Mouse (Mus musculus) forebrain, postnatal 0 days (tissue): Measurements from ENCODE around the gene Sbp. TPM values are rescaled to one million over a fixed set of nuclear protein-coding genes. Genes with fewer than 3 reads are reported as not detected.
A peak's percentile ranks its signal among the peaks of the same experiment; 100 is the strongest.
"Not testable (repeated sequence)": the region's sequence is repeated elsewhere in the genome, so short reads cannot be mapped to it uniquely, and the experiment has no call there.

Experiments used
- ATAC-seq: fragments of 200-750 bp; cut with Nextera tagmentation; 2 replicates; pipeline ENCODE4 v1.8.0; 2017; ENCODE audit warnings: mild to moderate bottlenecking, moderate library complexity
- DNase-seq: peaks from one replicate; pipeline ENCODE4 v3.0.0-alpha.2; 2015
- H3K27ac ChIP-seq: fragments of 300-500 bp; sonication (generic); 2 replicates; pipeline ENCODE4 v1.5.1; 2014; ENCODE audit warnings: low read depth, mild to moderate bottlenecking, antibody characterized with exemption, low read length, moderate library complexity, mixed read lengths
- H3K27me3 ChIP-seq: fragments of 300-500 bp; sonication (generic); 2 replicates; pipeline ENCODE4 v1.6.1; 2014; ENCODE audit warnings: mild to moderate bottlenecking, low read length, mixed read lengths; ENCODE audit not compliant: insufficient read depth
- H3K36me3 ChIP-seq: fragments of 300-500 bp; sonication (generic); 2 replicates; pipeline ENCODE4 v1.6.1; 2014; ENCODE audit warnings: mild to moderate bottlenecking, moderate library complexity; ENCODE audit not compliant: insufficient read depth
- H3K4me1 ChIP-seq: fragments of 300-500 bp; sonication (generic); 2 replicates; pipeline ENCODE4 v1.6.1; 2014; ENCODE audit warnings: antibody characterized with exemption; ENCODE audit not compliant: insufficient read depth
- H3K4me2 ChIP-seq: fragments of 300-500 bp; sonication (generic); 2 replicates; pipeline ENCODE4 v1.6.1; 2014; ENCODE audit warnings: low read depth, mild to moderate bottlenecking, moderate library complexity
- H3K4me3 ChIP-seq: fragments of 300-500 bp; sonication (generic); 2 replicates; pipeline ENCODE4 v1.5.1; 2014; ENCODE audit warnings: low read depth, low read length, mixed read lengths
- H3K9ac ChIP-seq: fragments of 300-500 bp; sonication (generic); 2 replicates; pipeline ENCODE4 v1.6.1; 2014; ENCODE audit warnings: mild to moderate bottlenecking
- H3K9me3 ChIP-seq: fragments of 300-500 bp; sonication (generic); 2 replicates; pipeline ENCODE4 v1.6.1; 2016; ENCODE audit warnings: low read length
- CTCF ChIP-seq: sonication (generic); IDR thresholded peaks from 2 replicates; pipeline ENCODE4 v1.5.1; 2016; ENCODE audit warnings: antibody characterized with exemption, control low read depth, low read depth
- WGBS: fragments of 180-500 bp; shearing (Covaris S2); extraction: QIAGEN DNeasy Blood & Tissue Kit; methylation state at CpG from one replicate; pipeline ENCODE4 v1.1.7; 2014; 5-methylcytosine and 5-hydroxymethylcytosine counted together
- polyA plus RNA-seq: library from polyadenylated mRNA; unstranded; fragments of >200 nt; fragmentation: Nextera tagmentation; extraction: Ambion mirVana; gene quantifications from 2 replicates; pipeline ENCODE4 v1.2.1, GENCODE M21; 2015
- total RNA-seq: library from RNA; depleted of rRNA; stranded (reverse); fragments of >200 nt; gene quantifications from 2 replicates; pipeline ENCODE4 v1.2.3, GENCODE M21; 2014; rRNA removed

Gene Sbp
- total RNA-seq (not detected in 2 replicates), polyA plus RNA-seq (not detected in 2 replicates)

- Histone ChIP-seq H3K27ac (no peak within 1 kb of the TSS), H3K36me3 (no peaks in the 10 kb centered on the region), H3K4me2 (no peak within 1 kb of the TSS), H3K9ac (no peak within 1 kb of the TSS), H3K27me3 (no peaks in the 10 kb centered on the region), H3K9me3 (no peaks in the 10 kb centered on the region), H3K4me3 (no peak within 1 kb of the TSS), H3K4me1 (no peaks in the 10 kb centered on the region)
- no peak for TF ChIP-seq CTCF
- no peak for ATAC-seq
- DNase-seq = no peak
These were observed at the start of gene Sbp for GRCm38 (mm10) chr17:23941372-23941771. Gene Sbp (plus strand): TSS chr17:23941672.

- not testable (repeated sequence) for H3K4me2 ChIP-seq, H3K27me3 ChIP-seq, H3K27ac ChIP-seq, H3K36me3 ChIP-seq, H3K9ac ChIP-seq, H3K4me1 ChIP-seq, DNase-seq, ATAC-seq, H3K9me3 ChIP-seq, H3K4me3 ChIP-seq
- WGBS = 87% methylated on average over 4 of the region's 4 CpGs
These were observed 24.3 kb upstream of the Sbp start, which contains the start of gene Dcpp3 for GRCm38 (mm10) chr17:23917158-23917557. Gene Dcpp3 (plus strand): TSS chr17:23917458.

- peak overlapping the region; percentile 78 for H3K4me2 ChIP-seq
- no peaks in the 10 kb centered on the region for H3K27me3 ChIP-seq
- 2% methylated on average over 29 of the region's 29 CpGs for WGBS
- no peaks in the 10 kb centered on the region for H3K36me3 ChIP-seq
- peak; percentile 55 for TF ChIP-seq CTCF
- peak overlapping the region; percentile 51 for H3K4me3 ChIP-seq
- ATAC-seq = peak; percentile 97
- H3K9ac ChIP-seq = peak overlapping the region; percentile 58
- DNase-seq = peak; percentile 92
- H3K27ac ChIP-seq = peak overlapping the region; percentile 83
- H3K9me3 ChIP-seq = no peaks in the 10 kb centered on the region
- H3K4me1 ChIP-seq = peaks cover 7% of the 10 kb centered on the region; the same call in 1 of the 2 replicates
These were observed 16.9 kb upstream of the Sbp start for GRCm38 (mm10) chr17:23924531-23925007.

- no peaks in the 10 kb centered on the region for H3K9me3 ChIP-seq
- peak; percentile 19; the same call in 1 of the 2 replicates for TF ChIP-seq CTCF
- H3K27ac ChIP-seq = peak overlapping the region; percentile 83
- no peaks in the 10 kb centered on the region for H3K36me3 ChIP-seq
- H3K4me3 ChIP-seq = peak overlapping the region; percentile 51
- H3K4me2 ChIP-seq = peak overlapping the region; percentile 78
- DNase-seq (peak; percentile 74), ATAC-seq (peak; percentile 76)
- peaks cover 7% of the 10 kb centered on the region; the same call in 1 of the 2 replicates for H3K4me1 ChIP-seq
- H3K27me3 ChIP-seq = no peaks in the 10 kb centered on the region
- WGBS = 0% methylated on average over 14 of the region's 14 CpGs
- H3K9ac ChIP-seq = peak overlapping the region; percentile 58
These were observed 16.4 kb upstream of the Sbp start for GRCm38 (mm10) chr17:23925090-23925493.

GRCm38 (mm10) chr17:23931157-23931556 is 10.3 kb upstream of the Sbp start:
- no peak for TF ChIP-seq CTCF
- H3K4me1 ChIP-seq = no peaks in the 10 kb centered on the region
- H3K27ac ChIP-seq = no peak overlapping the region
- ATAC-seq (no peak), DNase-seq (no peak)
- H3K27me3 ChIP-seq = no peaks in the 10 kb centered on the region
- no peak overlapping the region for H3K4me2 ChIP-seq
- no peak overlapping the region for H3K9ac ChIP-seq
- 88% methylated on average over 5 of the region's 5 CpGs for WGBS
- no peak overlapping the region for H3K4me3 ChIP-seq
- H3K9me3 ChIP-seq = no peaks in the 10 kb centered on the region
- H3K36me3 ChIP-seq = no peaks in the 10 kb centered on the region

GRCm38 (mm10) chr17:23947486-23947885 is 6.0 kb downstream of the Sbp start:
- not testable (repeated sequence) for H3K27me3 ChIP-seq, H3K9ac ChIP-seq, H3K4me3 ChIP-seq, H3K36me3 ChIP-seq, DNase-seq, H3K4me1 ChIP-seq, ATAC-seq, H3K4me2 ChIP-seq, H3K27ac ChIP-seq, H3K9me3 ChIP-seq
- 84% methylated on average over 4 of the region's 4 CpGs for WGBS

- H3K4me3 ChIP-seq = no peak overlapping the region
- DNase-seq = no peak
- no peak overlapping the region for H3K9ac ChIP-seq
- H3K4me2 ChIP-seq = no peak overlapping the region
- H3K4me1 ChIP-seq = no peaks in the 10 kb centered on the region
- no peak for TF ChIP-seq CTCF
- WGBS = 93% methylated on average over 2 of the region's 2 CpGs
- no peaks in the 10 kb centered on the region for H3K36me3 ChIP-seq
- H3K27me3 ChIP-seq = no peaks in the 10 kb centered on the region
- H3K27ac ChIP-seq = no peak overlapping the region
- H3K9me3 ChIP-seq = no peaks in the 10 kb centered on the region
- ATAC-seq = no peak
These were observed 7.6 kb downstream of the Sbp start for GRCm38 (mm10) chr17:23949068-23949467.

- H3K27ac ChIP-seq, ATAC-seq, H3K36me3 ChIP-seq, H3K27me3 ChIP-seq, DNase-seq, H3K4me1 ChIP-seq, H3K4me2 ChIP-seq, H3K9me3 ChIP-seq, H3K4me3 ChIP-seq, H3K9ac ChIP-seq: not testable (repeated sequence)
- WGBS = 79% methylated on average over 4 of the region's 4 CpGs
These were observed 9.4 kb downstream of the Sbp start for GRCm38 (mm10) chr17:23950828-23951227.
